Mouse (Mus musculus) c-Kit-positive CD71-positive TER-119-negative erythroid progenitor cells, embryonic 14.5 days (primary cell): ENCODE measurements around the gene Nectin1.

Experiments used
- DNase-seq: peaks from one replicate; pipeline ENCODE4 v3.0.0-alpha.2; 2013; ENCODE audit warnings: low read depth

Nectin1 gene

DNA sequence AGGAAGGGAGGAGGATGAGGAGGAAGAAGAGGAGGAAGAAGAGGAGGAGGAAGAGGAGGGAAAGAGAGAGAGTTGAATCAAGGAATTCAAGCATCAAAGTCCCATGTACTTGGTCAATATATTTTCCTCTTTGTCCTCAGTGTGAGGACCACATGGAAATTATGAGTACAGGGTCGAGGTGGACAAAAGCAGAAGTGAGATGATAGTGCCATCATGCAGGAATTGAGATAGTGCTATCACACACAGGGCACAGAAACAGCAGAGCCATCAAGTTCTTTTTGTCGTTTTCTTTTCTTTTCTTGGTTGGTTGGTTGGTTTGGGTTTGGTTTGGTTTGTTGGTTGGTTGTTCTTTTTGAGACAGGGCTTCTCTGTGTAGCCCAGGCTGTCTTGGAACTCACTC is 2.5 kb upstream of the Nectin1 start:
- no peak for DNase-seq

DNA sequence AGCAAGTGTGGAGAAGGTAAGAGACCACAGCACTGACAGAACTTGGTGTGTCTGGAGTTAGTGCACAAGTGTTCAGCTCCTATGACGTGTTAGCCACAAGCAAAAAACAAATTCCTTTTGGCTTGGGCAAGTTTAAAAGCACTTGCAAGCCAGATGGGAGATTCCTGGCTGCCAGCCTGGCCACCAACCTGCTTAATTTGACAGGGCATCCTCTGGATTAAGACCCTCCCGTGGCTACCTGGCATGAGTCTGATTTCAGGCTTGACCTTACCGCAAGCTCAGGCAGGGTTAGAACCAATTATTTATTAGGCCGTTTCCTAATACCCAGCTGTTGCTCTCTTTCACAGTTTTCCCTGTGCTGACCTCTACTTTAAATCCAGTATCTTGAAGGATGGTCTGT is 1.7 kb upstream of the Nectin1 start:
- no peak for DNase-seq

- no peak for DNase-seq
Observed at GRCm38 (mm10) chr9:43742902-43743646, 710 bp upstream of the Nectin1 start.

- DNase-seq = no peak
Observed at GRCm38 (mm10) chr9:43744138-43744981, 576 bp downstream of the Nectin1 start.

DNA sequence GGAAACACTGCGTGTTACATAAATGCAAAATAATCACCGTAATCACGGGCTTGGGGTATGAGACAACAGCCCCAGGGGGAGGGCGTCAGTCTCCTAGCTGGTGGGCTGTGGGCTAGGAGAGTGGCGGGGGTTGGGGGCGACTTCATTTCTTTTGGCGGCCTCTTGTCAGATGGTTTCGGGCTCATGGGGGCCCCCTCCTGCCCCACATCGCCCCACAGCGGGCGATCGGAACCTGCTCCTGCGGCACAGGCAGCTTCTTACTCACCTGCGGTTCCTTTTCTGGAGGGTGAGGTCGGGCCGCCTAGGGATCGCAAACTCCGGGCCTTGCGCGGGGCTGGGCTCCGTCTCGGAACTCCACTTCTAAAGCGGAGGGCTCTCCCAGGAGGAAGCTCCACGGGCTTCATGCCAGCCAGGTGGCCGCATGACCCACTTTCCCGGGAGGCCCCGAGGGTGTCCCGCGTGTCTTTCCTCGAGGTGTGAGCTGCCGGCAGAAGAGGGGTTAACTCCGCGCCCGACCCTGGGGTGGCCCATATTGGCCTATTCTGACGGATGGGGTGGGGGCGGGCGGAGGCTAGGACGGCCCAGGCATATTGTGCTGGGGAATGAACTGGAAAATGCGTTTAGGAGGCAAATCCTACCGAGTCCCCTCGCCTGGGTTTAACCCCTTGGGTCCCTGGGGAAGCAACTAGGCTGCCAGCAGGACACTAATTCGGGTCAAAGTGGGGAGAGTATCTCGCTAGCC is 1.4 kb downstream of the Nectin1 start:
- no peak for DNase-seq

DNA sequence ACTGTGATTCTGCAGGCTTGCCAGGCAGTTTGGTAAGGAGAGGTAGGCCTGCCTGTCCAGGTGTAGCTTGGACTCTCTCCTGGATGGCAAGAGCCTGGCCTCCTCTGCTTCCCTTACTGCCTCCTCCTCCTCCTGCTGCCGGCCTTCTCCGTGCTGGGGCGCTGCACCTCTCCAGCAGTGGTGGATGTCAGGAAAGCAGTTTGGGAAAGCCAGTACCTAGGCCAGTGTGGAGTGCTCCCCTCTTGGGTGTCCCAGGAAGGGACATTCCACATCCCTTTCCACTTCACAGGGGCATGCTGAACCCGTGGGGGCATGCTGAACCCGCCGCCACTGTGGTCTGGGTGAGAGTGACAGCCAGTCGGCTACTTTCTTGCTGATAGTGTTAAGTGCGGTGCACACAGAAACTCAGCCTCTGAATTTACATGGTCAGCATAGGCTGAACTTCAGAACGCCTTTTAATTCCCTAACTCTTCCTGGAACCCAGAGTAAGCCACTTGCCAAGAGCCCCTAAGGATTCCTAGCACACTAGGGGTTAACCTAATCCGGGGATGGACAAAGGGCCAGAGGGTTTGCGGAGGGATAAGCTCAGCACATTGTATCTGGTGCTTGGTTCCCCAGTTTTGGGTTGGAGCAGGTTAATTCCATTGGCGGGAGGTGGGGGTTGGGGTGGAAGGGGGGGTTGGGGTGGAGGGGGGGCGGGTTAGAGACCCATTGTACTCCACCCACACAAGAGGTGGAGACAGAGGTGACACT is 2.3 kb downstream of the Nectin1 start:
- no peak for DNase-seq

DNA sequence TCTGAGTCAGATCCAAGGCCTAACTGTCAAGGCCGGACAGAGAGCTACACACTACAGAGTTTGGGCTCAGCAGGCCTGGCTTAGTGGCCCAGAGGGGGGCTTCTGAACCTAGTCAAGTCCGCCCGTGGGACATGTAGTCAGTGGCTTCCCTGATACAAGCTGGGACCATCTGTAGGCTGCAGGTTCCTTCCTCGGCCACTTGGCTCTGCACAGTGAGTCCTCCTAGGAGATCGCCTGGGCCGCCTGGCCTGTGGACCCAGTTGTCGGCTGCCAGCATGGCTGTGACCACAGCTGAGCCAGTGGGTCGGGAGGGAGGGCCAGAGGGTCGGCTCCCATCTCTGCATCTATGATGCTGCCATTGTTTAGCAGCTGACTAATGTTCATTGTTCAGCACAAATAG is 3.9 kb downstream of the Nectin1 start:
- no peak for DNase-seq

GRCm38 (mm10) chr9:43748519-43748918 is 4.7 kb downstream of the Nectin1 start:
- no peak for DNase-seq

DNA sequence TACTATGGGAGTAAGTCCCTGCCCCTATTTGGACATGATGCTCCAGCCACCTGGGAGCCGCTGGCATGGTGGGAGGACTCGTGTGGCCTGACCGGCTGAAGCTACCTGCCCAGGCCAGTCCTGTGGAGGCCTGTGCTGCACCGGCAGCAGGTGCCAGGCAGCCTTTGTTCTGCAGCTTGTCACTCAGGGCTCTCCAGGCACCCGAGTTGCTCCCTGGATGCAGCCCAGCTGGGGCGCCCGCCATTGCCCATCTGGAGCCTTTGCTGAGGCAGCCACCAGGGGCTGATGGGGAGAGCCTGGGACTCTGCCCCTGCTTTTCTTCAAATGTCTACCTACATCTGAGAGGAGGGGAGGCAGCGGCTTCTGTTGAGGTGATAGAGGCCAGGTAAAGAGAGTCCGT is 6.3 kb downstream of the Nectin1 start:
- no peak for DNase-seq

DNA sequence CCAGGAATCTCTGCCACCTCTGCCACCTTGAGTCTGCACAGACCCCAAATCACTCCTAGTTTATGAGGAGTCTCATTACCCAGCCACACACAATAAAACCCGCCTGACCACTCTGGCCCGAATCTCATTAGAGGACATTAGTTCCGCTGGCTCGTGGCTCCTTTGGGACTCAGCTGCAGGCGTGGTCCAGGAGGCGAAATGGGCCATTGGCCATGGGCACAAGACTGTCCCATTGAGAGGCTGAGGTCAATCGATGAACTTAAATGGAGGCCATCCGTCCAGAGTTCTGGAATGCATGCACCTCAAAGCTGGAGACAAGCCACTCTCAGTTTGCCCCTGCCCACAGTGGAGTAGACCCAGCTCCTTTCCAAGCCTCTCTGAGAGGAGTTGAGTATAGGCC is 7.3 kb downstream of the Nectin1 start:
- no peak for DNase-seq

GRCm38 (mm10) chr9:43753481-43753880 is 9.7 kb downstream of the Nectin1 start:
- no peak for DNase-seq

- no peak for DNase-seq
Observed at GRCm38 (mm10) chr9:43754083-43754482, 10.3 kb downstream of the Nectin1 start.

DNA sequence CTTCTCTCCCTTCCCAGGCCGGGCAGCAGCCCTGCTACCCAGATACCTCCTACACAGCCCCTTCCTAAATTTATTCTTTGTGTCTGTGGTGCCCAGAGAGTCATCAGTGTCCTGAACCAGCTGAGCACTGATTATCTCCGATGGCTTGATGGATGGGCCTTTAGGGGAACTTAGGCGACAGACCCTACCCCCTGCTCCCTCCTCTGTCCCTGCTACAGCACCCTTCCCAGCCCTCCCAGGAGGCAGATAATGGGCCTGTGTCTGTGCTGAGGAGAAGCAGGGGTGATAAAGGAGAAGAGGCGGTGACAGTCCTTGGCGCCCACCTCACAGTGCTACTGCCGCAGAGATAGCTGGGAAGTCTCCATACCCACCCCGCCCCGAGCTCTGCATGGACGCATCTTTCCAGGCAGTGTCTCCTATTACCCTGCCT is 11.0 kb downstream of the Nectin1 start:
- no peak for DNase-seq

- DNase-seq = no peak
Observed at GRCm38 (mm10) chr9:43755464-43755863, 11.7 kb downstream of the Nectin1 start.

- no peak for DNase-seq
Observed at GRCm38 (mm10) chr9:43755928-43756327, 12.1 kb downstream of the Nectin1 start.

DNA sequence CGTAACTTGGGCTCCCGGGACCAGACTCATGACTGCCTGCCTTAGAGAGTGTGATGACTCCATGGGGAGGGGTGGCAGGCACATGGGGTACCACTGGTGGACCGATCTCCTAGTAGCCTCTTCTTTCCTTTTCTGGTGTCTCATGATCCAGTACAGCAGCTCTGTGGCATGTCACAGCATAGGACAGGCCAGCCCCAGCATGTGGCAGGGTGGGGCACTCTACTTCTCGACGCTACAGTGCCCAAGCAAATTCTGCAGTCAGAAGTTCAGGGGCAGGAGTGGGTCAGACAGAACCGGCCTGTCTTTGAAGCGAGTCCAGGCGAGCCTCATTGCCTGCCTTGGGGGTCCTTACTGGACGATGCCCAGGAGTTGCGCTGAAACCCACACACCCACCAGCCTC is 13.4 kb downstream of the Nectin1 start:
- no peak for DNase-seq

- DNase-seq = no peak
Observed at GRCm38 (mm10) chr9:43757972-43758965, 14.5 kb downstream of the Nectin1 start.

DNA sequence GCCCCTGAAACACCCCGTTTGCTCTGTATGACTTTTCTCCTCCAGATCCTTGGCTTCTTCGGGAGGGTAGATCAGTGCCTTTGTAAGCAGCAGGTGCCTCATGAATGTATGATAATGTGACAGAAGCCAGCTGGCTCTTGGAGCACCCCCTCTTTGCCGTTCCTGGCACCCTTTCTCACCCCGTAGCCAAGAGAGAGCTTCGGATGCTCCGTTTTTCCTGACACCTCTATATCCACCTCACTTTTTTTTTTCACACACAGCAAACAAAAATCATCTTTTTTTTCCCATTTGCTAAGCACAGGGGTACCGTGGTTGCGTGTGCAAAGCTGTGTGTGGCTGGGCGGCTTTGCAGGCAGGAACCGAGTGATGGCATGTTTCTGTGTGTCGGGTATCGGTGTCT is 16.3 kb downstream of the Nectin1 start:
- DNase-seq = no peak

DNA sequence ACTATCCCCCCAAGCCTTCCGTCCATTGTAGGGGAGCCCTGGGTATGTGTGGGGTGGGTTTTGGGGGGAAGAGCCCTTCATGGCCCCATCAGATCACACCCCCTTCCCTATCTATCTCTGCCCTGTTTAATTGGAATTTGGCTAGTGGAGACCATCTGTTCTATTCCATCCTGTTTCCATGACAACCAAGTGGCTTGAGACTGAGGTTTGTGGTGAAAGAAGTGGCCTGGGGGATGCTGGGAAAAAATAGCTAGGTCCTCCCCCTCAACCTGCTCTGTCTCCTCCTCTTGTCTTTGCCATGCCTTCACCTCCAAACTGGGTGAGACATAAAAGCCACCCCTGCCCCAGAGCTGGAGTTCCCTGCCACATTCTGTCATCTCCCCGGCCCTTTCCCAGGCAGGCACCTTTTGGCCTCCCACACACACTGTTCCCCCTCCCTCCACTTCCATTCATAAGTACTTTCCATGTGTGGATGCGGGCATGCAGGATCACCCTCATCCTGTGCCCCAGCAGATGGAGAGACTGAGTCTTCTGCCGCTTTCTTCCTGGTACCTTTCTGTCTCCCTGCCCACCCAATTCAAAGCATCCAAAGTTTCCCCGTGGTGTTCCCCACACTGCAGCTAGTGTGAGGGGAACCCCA is 17.5 kb downstream of the Nectin1 start:
- DNase-seq = no peak

DNA sequence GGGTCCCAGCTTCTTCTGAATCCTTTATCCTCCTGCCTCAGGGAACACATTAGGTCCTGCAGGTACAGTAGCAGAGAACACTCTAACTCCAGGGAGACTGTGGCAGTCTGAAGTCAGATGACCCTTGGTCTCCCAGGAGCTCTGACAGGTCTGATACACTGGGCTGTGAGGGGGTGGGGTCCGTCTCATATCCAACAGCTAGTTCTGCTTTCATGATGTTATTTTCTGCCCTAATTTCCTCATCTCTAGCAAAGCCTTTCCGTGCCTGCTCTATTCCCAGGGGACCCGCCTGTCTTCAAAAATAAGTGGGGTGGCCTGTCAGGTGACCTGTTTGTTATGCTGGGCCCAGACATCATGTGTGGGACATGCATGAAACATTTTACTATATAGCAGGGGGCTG is 18.2 kb downstream of the Nectin1 start:
- DNase-seq = no peak
